Mouse (Mus musculus) urinary bladder, postnatal 10 days (tissue): Measurements from ENCODE around the gene Smo.

Source experiments
- DNase-seq: peaks from one replicate; pipeline ENCODE4 v3.0.0; 2022; ENCODE audit warnings: low spot score

The Smo gene

GRCm38 (mm10) chr6:29775609-29776008 is 40.3 kb downstream of the Smo start:
- no peak for DNase-seq

- no peak for DNase-seq
Observed at GRCm38 (mm10) chr6:29776542-29777237, 41.4 kb downstream of the Smo start.

DNA sequence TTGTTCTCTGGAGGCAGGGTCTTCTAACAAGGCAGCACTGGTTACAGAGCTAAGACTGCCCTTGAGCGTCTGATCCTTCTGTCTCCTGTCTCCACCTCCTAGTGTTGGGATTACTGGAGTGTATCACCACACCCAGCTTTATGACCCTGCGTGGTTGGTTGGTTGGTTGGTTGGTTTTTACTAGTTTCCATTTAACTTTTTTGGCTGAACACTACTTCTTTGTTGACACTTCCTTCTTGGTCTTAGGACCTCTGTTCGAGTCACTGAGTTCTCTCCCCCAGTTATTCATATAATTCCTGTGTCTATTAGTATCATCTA is 41.9 kb downstream of the Smo start:
- no peak for DNase-seq

DNA sequence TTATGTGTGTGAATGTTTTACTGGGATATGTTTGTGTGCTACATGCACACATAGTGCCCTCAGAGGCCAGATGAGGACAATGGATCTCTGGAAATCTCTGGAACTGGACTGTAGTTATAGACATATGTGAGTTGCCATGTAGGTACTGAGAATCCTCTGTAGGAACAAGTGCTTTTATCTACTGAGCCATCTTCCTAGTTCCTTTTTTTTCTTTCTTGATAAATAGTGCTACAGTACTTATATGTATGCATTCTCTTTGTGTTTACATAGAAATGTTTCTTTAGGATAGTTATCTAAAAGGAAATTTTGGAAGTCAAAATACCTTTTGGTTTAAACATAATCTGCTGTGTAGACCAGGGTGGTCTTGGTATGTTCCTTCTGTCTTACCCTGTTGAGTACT is 44.8 kb downstream of the Smo start:
- no peak for DNase-seq

DNA sequence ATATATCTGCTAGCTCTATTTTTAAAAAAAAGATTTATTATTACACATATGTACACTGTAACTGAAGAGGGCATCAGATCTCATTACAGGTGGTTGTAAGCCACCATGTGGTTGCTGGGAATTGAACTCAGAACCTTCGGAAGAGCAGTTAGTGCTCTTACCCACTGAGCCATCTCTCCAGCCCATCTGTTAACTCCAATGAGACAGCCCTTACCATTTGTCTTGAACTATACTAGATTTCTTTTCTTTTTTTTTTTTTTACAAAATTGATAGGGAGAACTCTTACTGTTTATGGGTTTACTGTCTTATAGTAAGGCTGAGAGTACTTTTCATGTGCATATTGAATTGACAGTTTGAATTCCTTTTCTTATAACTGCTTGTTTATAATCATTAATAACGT is 45.3 kb downstream of the Smo start:
- DNase-seq: no peak

- no peak for DNase-seq
Observed at GRCm38 (mm10) chr6:29782239-29782638, 46.9 kb downstream of the Smo start.

DNA sequence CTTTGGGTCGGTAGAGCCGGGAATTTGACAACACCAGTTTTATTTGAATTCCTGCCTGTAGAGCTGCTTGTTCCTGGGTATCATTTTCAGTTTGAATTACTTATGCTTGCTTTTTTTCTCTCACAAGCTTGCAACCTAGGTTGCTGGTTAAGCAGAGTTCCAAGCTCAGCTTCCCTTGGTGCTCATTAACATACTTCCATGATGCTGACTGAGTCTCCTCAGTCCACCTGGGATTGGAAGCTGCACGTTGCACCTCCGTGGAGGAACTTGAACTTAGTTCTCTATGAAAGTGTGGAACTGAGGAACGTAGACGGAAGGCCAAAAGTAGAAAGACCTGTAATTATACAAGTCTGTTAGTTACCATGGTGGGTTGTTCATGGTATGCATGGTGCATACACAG is 48.7 kb downstream of the Smo start:
- DNase-seq: no peak

DNA sequence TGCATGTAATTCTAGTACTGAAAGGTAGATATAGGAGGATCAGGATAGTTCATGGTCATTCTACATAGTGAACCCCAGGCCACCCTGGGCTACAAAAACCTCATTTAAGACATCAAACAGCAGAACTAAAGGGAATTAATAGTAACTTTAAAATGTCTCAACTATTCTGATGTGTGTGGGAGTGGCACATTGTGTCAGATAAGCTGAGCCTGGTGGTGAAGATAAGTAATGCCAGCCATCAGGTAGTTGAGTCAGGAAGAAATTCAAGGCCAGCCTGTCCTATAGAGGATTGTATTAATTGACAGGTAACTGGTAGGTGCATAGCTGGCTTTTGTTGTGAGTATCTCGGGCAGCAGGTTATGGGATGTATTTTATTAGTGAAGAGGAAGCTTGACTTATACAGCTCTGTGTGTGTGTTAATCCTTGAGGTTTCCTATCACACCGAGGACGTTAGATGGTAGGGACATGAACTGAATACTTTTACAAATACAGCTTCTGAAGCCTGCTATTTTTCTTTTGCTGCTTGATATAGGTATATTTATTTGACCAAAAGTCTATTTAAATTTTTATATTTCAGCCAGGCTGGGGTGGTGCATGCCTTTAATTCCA is 49.2 kb downstream of the Smo start:
- DNase-seq: no peak

DNA sequence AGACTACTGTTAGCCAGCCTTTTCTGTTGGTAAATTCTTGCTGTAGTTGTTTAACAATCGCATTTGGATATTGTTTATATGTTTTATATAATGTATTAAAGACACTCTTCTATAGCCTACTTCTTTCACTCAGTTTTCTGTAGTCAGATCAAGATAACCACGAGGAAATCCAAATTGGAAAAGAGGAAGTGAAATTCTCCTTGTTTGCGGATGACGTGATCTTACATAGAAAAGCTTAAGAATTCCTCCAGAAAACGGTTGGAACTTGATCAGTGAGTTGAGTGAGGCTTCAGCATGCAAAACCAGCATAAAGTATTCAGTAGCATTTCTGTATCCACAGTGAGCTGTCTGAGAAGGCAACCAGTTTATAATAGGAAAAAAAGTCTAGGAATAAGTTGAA is 50.5 kb downstream of the Smo start:
- DNase-seq: no peak

DNA sequence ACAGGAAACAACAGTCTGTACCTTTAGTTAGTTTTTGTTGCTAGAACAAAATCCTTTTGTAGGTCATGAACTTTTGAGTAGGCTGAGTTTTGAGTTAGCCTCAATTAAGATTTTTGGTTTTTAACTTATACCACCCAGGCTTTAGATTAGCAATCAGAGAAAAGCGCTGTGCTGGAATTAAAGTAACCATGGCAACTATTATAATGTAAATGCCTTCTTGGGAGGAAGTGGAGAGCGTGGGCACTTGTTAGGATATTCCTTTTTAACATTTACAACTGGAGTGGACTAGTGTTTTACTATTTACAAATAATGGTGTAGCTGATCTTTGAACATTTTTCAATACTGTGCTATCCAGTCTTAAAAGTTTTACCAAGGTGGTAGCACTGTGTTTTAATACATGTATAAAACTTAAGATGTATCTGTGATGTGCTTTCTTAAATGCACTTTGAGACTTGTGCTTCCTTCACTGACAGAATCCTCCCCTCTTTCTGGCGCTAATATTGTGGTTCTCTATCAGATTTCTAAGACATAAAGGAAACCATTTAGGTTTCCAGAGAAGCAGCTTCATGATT is 53.6 kb downstream of the Smo start:
- no peak for DNase-seq

- DNase-seq: no peak
Observed at GRCm38 (mm10) chr6:29790014-29790698, 54.9 kb downstream of the Smo start.

DNA sequence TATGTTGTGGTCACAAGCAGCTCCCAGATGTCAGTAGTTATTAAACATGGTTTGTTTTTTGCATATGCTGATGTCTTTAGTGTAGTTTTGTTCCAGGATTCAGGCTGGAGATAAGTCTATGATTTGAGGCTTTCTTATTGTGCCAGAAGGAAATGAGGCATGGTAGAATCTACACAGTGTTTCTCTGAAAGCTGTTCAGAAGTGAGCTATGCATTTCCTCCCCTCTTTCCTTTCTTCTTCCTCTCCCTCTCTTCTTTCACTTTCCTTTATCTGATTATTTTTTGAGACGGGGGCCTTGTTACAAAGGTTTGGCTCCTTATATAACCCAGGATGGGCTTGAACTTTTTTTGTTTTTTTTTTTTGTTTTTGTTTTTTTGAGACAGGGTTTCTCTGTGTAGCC is 58.2 kb downstream of the Smo start:
- DNase-seq: no peak

DNA sequence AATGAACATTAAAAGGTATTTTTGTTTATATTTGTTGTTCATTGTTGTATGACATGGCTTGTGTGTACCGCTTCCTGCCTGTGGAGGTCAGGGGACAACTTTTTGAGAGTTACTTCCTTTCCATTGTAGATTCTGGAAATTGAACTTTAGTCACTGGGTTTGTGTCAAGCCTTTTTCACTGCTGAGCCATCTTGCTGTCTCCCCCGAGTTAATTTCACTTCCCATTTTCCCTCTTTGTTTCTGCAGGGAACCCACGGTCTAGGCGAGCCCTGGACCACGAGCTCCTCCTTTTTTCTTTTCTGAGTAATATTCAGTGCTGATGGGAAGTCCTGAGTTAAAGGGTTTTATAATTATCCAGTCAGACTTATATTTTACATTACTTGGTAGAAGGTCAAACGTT is 59.3 kb downstream of the Smo start:
- no peak for DNase-seq

- no peak for DNase-seq
Observed at GRCm38 (mm10) chr6:29802979-29803378, 67.7 kb downstream of the Smo start.

- DNase-seq: no peak
Observed at GRCm38 (mm10) chr6:29804006-29804405, 68.7 kb downstream of the Smo start.

GRCm38 (mm10) chr6:29805381-29805780 is 70.1 kb downstream of the Smo start:
- no peak for DNase-seq
